Mouse (Mus musculus) ZHBTc4 (cell line): ENCODE results near the gene Cyfip1.
A peak's percentile ranks its signal among the peaks of the same experiment; 100 is the strongest.

Experiments used
- DNase-seq: peaks from one replicate; pipeline ENCODE4 v3.0.0-alpha.2; 2011; ENCODE audit warnings: low read depth, low spot score

The Cyfip1 gene

GRCm38 (mm10) chr7:55841445-55841844 lies at the start of gene Cyfip1:
TSS of gene Cyfip1 (plus strand) at chr7:55841745.
- DNase-seq, result peak; percentile 30

- no peak for DNase-seq
Observed at GRCm38 (mm10) chr7:55792280-55792679, 49.3 kb upstream of the Cyfip1 start.

GRCm38 (mm10) chr7:55793236-55793951 lies 48.2 kb upstream of the Cyfip1 start:
- DNase-seq, result no peak

GRCm38 (mm10) chr7:55793952-55794603 lies 47.5 kb upstream of the Cyfip1 start, which contains the start of gene Tubgcp5:
TSS of gene Tubgcp5 (plus strand) at chr7:55794154.
- peak; percentile 99 for DNase-seq

DNA sequence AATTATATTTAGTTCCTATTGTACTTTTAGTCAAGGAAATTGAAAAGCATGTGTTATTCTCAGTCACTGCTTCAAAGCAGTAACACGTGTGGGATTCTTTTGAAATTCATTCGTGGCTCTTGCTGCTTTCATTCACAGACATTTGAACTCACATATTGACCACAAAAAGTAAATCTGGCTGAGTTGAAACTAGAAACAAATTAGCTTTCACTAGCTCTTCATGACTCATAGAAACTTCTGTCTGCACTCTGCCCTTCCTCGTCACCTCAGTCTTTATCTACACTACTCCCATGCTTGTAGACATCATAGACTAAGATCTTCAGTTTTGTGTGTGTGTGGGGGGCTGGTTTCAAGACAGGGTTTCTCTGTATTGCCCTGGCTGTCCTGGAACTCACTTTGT lies 41.6 kb upstream of the Cyfip1 start:
- no peak for DNase-seq

DNA sequence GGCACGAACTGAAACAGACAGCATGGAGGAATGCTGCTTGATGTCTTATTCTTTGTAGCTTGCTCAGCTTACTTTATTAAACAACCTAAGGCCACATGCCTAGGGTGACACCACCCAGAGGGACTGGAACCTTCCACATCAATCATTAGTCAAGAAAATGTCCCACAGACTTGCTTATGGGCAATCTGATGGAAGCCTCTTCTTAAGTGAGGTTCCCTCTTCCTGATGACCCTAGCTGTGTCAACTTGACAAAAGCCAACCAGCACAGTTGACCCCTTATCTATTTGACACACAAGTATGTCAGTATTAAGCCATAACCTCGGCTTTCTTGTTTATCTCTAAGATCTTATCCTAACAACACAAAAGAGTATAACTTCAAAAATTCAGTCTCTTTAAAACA lies 31.6 kb upstream of the Cyfip1 start:
- DNase-seq, result no peak

DNA sequence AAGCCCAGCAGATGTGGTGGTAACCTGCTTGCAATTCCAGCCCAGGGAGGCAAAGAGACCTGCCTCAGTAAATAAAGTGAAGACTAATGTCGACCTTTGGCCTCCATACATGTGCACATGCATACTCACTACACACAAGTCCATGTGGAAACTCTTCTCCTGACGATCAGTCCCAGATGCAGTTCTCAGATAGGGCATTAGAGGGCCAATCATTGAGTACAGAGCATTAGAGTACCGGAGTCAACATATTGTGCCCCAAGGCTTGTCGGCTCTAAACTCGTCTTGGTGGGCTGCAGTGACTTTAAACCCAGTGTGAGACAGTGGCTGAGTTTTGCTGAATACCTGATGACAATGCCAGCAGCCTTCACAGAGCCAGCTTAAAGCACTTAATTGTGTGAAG lies 17.1 kb upstream of the Cyfip1 start:
- no peak for DNase-seq

DNA sequence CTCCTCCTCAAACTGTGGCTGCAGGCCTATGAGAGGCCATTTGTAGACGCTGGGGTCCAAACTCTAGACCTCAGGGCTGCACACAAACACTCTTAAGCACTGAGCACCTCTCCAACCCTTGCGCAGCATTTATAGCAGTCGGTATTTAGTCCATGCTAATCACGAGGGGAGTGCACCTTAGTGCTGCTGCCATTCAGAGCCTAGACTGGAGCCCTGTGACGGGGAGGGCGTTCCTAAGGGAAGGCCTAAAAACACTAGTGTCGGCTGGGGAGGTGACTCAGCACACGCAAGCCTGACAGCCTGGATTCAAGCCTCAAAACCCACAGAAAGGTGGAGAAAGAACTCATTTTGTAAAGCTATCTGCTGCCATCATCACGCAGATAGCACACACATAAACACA lies 14.0 kb upstream of the Cyfip1 start:
- DNase-seq, result peak; percentile 70

- no peak for DNase-seq
Observed at GRCm38 (mm10) chr7:55836877-55837276, 4.7 kb upstream of the Cyfip1 start.

DNA sequence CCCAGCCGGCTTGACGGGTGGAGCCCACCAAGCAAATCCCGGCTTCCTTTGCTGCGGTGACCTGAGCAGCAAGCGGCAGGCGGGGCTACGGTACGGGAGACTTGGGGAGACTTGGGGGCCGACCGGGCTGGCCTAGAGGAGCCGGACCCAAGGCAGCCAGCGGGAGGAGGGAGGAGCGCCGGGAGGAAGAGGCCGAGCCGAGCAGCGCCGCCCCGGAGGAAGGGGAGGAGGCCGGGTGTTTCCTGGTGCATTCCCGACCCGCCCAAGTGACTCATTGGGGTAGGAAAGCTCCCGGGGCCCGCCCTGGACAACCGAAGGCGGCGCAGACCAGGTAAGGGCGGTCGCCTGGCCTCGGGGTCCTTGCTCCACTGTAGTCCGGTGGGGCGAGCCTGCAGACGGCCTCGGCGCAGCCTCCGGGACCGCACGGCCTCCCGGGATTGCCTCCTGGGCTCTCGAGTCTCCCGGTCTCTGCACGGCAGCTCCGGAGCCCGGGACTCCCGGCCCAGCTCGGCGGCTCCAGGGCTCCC lies 495 bp downstream of the Cyfip1 start:
- DNase-seq, result peak; percentile 93

DNA sequence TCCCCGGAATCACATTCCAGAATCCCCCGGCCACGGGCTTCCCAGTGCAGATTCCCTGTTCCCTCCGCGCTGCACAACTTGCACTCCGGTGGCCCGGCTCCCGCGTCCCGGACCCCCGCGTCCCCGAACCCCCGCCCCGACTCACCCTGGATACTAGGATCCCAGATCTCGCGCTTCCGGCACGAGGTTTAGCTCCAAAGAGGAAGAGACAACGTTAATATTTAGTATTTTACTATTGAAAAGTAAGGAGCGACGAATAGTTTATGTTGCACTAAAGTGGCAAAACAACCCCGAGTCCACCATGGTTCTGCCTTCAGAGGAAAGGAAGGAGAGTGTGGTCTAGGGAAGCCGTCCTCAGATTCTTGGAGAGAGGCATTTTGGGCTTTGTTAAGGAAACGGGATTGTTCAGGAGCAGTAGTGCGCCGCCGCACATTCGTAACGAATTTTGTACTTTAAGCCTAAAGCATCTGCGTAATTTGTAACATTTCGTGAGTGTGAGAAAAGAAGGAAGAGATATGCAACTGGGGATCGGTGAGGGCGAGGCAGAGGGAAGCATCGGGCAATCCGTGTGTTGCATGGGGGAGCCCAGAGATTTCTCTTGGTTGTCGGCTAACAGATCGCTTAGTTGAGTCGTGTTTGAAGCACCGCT lies 1.1 kb downstream of the Cyfip1 start:
- DNase-seq, result no peak

GRCm38 (mm10) chr7:55846606-55847312 lies 5.2 kb downstream of the Cyfip1 start:
- peak; percentile 59 for DNase-seq

- DNase-seq, result no peak
Observed at GRCm38 (mm10) chr7:55849948-55850571, 8.5 kb downstream of the Cyfip1 start.

GRCm38 (mm10) chr7:55852787-55853186 lies 11.2 kb downstream of the Cyfip1 start:
- no peak for DNase-seq

GRCm38 (mm10) chr7:55855597-55855996 lies 14.1 kb downstream of the Cyfip1 start:
- no peak for DNase-seq

GRCm38 (mm10) chr7:55856741-55857140 lies 15.2 kb downstream of the Cyfip1 start:
- DNase-seq, result no peak

DNA sequence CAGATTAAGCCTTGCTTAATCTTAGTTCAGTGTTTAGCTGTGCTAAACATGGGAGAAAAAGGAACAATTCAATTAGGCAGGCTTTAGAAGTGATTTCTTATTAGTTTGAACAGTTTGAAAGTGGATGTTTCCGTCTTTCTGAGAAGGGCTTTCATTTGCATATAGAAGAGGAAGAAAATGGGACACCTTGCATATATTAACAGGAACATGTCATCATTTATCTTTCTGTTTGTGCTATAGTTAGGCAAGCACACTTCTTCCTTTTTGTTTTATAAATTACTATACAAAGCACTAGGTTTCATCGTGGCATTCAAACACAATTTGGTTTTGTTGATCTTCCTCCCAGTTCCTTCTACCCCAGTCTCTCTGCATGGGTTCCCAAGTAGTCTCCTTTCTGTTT lies 16.2 kb downstream of the Cyfip1 start:
- no peak for DNase-seq

DNA sequence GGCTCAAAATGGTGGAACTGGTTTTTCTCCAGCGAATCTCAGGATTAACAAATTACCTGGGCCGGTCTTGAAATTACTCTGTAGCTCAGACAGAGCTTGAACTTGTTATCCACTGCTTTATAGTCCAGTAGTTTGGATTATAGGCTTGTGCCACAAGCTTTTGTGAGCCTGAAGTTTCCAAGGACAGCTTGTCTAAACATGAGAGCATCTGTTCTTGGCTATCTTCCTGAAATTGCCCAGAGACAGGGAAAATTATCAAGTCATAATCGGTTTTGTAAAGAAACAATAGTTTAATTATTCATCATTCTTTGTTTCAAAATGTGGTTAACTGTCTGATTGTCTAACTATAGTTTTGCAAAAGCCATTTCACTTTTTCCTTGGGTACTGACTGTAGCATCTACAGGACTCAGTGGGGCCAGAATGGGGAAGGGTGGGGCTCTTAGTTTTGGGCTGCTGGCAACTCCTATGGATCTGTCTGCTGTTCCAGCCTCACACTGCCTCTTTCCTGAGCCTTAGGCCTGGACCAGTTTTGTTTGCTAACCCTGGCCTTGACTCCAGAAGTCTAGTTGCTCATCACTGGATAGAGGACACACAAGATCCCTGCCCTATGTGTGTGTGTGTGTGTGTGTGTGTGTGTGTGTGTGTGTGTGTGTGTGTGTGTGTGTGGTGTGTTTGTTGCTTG lies 17.4 kb downstream of the Cyfip1 start:
- DNase-seq, result no peak

GRCm38 (mm10) chr7:55859518-55859872 lies 17.9 kb downstream of the Cyfip1 start:
- DNase-seq, result no peak

DNA sequence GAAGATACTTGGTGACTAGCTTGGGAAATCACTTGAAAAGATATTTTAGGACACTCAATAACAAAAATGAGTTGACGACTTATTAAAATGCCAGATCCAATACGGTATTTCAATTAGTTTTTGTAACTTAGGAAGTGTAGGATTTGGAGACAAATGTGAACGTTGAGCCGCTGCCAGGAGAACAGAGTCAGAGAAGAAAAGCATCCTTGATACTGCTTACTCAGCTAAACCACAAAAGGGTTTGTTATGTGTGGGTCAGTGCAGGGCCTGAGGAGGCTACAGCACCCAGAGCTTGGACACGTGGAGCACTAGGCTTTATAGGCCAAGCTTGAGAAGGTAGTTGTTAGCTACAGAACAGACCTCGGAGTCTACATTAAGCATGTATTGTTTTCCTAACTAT lies 18.4 kb downstream of the Cyfip1 start:
- DNase-seq, result no peak

DNA sequence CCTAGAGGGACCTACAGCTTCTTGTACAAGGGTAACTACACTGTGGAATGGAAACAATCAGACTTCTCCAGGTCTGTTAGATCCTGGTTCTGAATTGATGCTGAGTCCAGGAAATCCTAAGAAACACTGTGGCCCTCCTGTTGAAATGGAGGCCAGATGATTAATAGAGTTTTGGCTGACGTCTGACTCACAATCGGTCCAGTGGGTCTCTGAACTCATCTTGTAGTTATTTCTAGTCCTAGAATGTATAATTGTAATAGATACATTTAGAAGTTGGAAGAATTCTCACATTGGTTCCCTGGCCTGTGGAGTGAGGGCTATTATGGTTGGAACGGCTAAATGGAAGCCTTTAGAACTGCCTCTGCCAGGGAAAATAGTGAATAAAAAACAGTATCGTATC lies 19.6 kb downstream of the Cyfip1 start:
- no peak for DNase-seq
